Mouse (Mus musculus) stomach, embryonic 16.5 days (tissue): ENCODE results near the gene Gcdh. TPM values are rescaled to one million over a fixed set of nuclear protein-coding genes. Genes with fewer than 3 reads are reported as not detected.

ENCODE experiments used
- ATAC-seq: fragments of 200-750 bp; cut with Nextera tagmentation; 2 replicates; pipeline ENCODE4 v1.8.0; 2017; ENCODE audit warnings: moderate number of reproducible peaks, moderate TSS enrichment; ENCODE audit not compliant: insufficient read depth, low FRiP score
- H3K27ac ChIP-seq: fragments of 300-500 bp; sonication (generic); 2 replicates; pipeline ENCODE4 v1.5.1; 2014; ENCODE audit warnings: low read length
- H3K27me3 ChIP-seq: fragments of 300-500 bp; sonication (generic); 2 replicates; pipeline ENCODE4 v1.6.1; 2014; ENCODE audit warnings: low read length, control low read depth, mixed read lengths; ENCODE audit not compliant: control insufficient read depth, insufficient read depth
- H3K36me3 ChIP-seq: fragments of 300-500 bp; sonication (generic); 2 replicates; pipeline ENCODE4 v1.6.1; 2014; ENCODE audit warnings: low read length; ENCODE audit not compliant: control insufficient read depth, insufficient read depth
- H3K4me1 ChIP-seq: fragments of 300-500 bp; sonication (generic); 2 replicates; pipeline ENCODE4 v1.6.1; 2014; ENCODE audit warnings: low read length, control low read depth, mixed read lengths; ENCODE audit not compliant: control insufficient read depth, insufficient read depth
- H3K4me2 ChIP-seq: fragments of 300-500 bp; sonication (generic); 2 replicates; pipeline ENCODE4 v1.6.1; 2014; ENCODE audit warnings: low read depth, low read length, mixed read lengths
- H3K4me3 ChIP-seq: fragments of 300-500 bp; sonication (generic); replicated peaks from 2 replicates; pipeline ENCODE4 v1.5.1; 2014; ENCODE audit warnings: mild to moderate bottlenecking, low read length
- H3K9ac ChIP-seq: fragments of 300-500 bp; sonication (generic); 2 replicates; pipeline ENCODE4 v1.6.1; 2014; ENCODE audit warnings: low read length
- H3K9me3 ChIP-seq: fragments of 300-500 bp; sonication (generic); replicated peaks from 2 replicates; pipeline ENCODE4 v1.6.1; 2016; ENCODE audit warnings: low read length, control low read depth; ENCODE audit not compliant: control insufficient read depth
- WGBS: fragments of 180-500 bp; shearing (Covaris S2); extraction: QIAGEN DNeasy Blood & Tissue Kit; methylation state at CpG from one replicate; pipeline ENCODE4 v1.1.7; 2014; 5-methylcytosine and 5-hydroxymethylcytosine counted together
- microRNA-seq: library from miRNA; unstranded; fragments of <30 nt; microRNA quantifications from one replicate; pipeline ENCODE4, GENCODE M21; 2016
- polyA plus RNA-seq: library from polyadenylated mRNA; unstranded; fragments of >200 nt; fragmentation: Nextera tagmentation; extraction: Ambion mirVana; gene quantifications from 2 replicates; pipeline ENCODE4 v1.2.1, GENCODE M21; 2015

Gene Gcdh
- polyA plus RNA-seq, 1 experiment from 2014 or later, result 41.1 TPM

DNA sequence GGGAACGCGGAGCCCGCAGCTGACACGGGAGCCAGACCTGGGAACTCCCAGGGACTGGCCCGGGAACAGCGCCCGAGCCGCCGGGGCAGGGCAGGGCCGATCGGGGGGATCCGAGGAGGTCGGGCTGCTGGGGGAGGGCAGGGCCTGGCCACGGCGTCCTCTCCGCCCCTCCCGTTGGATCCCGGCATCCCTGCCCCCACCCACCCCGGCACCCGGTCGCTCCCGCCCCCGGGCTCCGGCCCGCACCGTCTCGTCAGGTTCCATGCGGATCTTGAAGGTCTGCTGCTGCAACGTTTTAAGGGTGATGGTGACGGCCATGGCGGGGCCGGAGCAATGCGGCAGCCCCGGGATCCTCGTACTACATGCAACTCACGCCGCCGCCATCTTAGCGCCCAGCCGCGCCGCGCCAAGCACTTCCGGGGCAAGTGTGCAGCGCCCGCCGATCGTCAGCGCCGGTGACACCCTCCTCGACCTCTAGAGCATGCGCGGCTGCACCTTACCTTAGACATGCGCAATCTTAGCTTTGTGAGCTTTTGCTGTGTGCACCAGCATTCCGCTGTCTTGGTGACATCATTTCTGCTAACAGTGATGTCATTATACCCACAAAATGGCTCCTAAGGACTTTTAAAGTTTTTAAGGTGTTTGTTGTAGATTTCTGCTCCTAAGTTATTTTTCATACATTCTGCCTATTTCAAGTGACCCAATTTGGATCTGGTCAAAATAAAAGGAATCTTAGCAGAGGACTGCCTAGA is 53.3 kb downstream of the Gcdh start, which contains the start of gene Rad23a:
Gene Rad23a (minus strand): TSS at position 418 of the 752 bp plus-strand sequence.
- ATAC-seq, result peak; percentile 94
- H3K9me3 ChIP-seq, result no peaks in the 10 kb centered on the region
- peaks cover 57% of the 10 kb centered on the region for H3K36me3 ChIP-seq
- peak within 1 kb of the TSS; percentile 64 for H3K4me2 ChIP-seq
- peak within 1 kb of the TSS; percentile 86 for H3K4me3 ChIP-seq
- H3K27me3 ChIP-seq, result no peaks in the 10 kb centered on the region
- peak within 1 kb of the TSS; percentile 90 for H3K9ac ChIP-seq
- peaks cover 19% of the 10 kb centered on the region for H3K4me1 ChIP-seq
- under 1% methylated on average over 55 of the region's 55 CpGs for WGBS
- peak within 1 kb of the TSS; percentile 91 for H3K27ac ChIP-seq

DNA sequence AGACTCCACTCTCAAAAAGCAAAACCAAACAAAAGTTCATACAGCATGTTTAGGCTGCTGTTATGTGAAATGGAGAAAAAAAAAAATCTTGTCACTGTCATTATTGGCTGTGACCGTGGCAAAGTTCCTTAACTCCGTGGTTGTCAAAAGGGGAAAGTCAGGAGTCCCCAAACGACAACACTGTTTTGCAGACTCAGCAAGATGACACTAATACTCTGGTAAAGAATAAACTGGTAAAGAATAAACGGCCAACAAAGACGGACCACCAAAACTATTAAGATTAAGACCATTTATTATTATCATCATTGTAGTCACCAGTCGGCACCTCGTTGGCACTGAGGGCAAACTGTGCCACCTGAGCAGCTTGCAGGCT is 53.9 kb downstream of the Gcdh start:
- H3K4me2 ChIP-seq, result peak overlapping the region; percentile 64
- 1% methylated on average over 7 of the region's 7 CpGs for WGBS
- no peaks in the 10 kb centered on the region for H3K9me3 ChIP-seq
- peak overlapping the region; percentile 91 for H3K27ac ChIP-seq
- H3K27me3 ChIP-seq, result no peaks in the 10 kb centered on the region
- peaks cover 52% of the 10 kb centered on the region for H3K36me3 ChIP-seq
- peaks cover 16% of the 10 kb centered on the region for H3K4me1 ChIP-seq
- H3K9ac ChIP-seq, result peak overlapping the region; percentile 90
- peak overlapping the region; percentile 86 for H3K4me3 ChIP-seq
- no peak for ATAC-seq

DNA sequence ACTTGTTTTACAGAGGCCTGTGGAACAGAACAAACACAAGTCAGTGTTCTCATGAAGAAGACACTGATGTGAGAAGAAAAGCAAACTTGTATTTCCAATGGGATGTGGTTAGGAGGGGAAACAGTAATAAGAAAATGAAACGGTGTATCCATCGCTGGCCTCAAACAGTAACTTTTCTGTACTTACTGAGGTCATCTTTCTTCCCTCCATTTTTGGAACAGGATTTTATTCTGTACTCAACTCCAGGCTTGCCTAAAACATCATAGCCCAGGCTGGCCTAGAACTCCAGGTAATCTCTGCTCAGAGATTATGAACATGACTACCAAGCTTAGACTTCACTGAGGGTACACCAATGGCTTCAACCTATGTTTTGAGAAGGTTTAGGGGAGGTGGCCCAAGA is 54.3 kb downstream of the Gcdh start:
- Histone ChIP-seq H3K9ac (peak overlapping the region; percentile 90), H3K36me3 (peaks cover 50% of the 10 kb centered on the region), H3K4me1 (peaks cover 16% of the 10 kb centered on the region), H3K27ac (no peak overlapping the region), H3K27me3 (no peaks in the 10 kb centered on the region), H3K4me3 (peak overlapping the region; percentile 86), H3K9me3 (no peaks in the 10 kb centered on the region), H3K4me2 (peak overlapping the region; percentile 64)
- ATAC-seq, result no peak
- WGBS, result 82% methylated on average over 2 of the region's 2 CpGs

DNA sequence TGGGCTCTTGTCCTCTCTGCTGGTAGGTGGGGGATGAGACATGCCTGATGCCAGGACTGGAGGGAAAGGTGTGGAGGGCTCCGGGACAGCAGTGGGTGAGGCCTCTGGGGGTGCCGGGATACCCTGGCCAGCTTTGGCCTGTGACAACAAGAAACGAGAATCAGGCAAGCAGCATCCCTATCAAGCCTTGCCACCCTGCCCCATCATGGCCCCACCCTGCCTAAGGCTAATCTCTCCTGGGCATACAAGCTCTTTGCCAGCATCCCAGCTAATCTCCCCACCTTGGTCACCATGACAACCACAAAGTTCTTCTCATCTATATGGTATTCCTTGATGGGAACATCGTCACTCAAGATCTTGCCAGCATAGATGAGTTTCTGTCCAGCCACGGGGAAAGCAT is 55.2 kb downstream of the Gcdh start:
- Histone ChIP-seq H3K4me2 (no peak overlapping the region), H3K4me3 (no peak overlapping the region), H3K4me1 (peaks cover 17% of the 10 kb centered on the region), H3K27me3 (no peaks in the 10 kb centered on the region), H3K36me3 (peaks cover 45% of the 10 kb centered on the region), H3K9ac (no peak overlapping the region), H3K9me3 (no peaks in the 10 kb centered on the region), H3K27ac (no peak overlapping the region)
- WGBS, result 83% methylated on average over 5 of the region's 5 CpGs
- ATAC-seq, result 0 out of 2 replicates have a peak, but pooled peaks have one; percentile 3

DNA sequence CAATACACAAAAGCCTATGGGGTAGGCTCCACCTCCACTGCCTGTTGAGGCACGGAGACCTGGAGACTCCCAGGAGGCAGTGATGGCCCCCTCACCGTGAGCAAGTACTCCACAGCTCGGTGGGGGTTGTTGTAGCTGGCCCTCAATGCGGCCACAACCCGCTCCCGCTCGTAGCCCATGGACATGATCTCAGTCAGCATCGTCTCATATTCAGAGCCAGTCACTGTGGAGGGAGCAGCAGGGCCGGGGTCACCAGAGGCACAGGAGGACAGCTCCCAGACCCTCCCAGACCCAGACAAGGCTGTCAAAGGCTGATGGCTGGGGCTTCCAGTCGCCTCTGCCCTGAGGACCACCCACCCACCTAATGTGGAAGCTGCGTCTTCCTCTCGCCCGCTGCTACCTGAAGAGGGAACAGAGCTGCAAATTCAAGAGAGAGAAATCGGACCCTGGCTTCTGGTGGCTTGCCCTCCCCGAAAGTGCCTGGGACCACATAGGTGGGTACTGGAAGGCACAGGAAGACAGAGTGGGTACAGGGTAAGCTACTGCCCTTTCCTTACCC is 55.7 kb downstream of the Gcdh start:
- no peak for ATAC-seq
- Histone ChIP-seq H3K36me3 (peaks cover 40% of the 10 kb centered on the region), H3K4me1 (peaks cover 22% of the 10 kb centered on the region), H3K9ac (no peak overlapping the region), H3K4me3 (no peak overlapping the region), H3K9me3 (no peaks in the 10 kb centered on the region), H3K27ac (no peak overlapping the region), H3K4me2 (no peak overlapping the region), H3K27me3 (no peaks in the 10 kb centered on the region)
- WGBS, result 76% methylated on average over 15 of the region's 15 CpGs

DNA sequence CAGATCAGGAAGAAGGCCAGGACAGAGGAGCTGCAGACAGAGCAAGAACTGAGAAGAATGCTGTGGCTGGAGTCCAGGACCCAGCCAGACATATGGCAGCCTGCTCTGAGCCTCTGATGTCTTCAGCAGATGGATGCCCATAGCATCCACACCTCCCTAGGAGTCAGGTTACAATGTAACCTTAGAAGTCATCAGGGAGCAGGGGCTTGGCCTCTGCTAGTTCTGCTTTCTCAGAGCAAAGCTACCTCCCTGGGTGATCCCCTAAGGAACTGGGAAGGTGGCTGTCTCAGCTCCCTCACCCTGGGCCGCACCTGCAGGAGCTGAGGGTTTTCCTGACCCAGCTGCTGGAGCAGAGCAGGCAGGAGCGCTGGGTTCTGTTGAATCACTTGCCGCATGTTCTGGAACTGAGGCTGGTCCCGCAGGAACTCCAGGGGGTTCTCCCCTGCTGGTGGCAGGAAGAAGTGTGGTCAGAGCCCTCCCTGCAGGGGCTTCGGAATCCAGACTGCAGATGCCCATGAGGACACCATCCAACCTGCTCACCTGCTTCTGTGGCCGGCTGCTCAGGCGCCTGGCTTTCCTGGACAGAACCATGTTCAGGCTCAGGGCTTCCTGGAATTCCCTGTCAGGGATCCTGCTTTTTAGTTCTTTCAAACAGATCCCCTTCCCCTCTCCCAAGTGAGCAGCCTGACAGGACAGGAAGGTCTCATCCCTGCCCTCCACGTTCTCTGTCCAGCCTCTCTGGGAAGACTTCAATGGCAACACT is 56.4 kb downstream of the Gcdh start:
- Histone ChIP-seq H3K9ac (no peak overlapping the region), H3K27ac (no peak overlapping the region), H3K4me3 (no peak overlapping the region), H3K4me2 (no peak overlapping the region), H3K36me3 (peaks cover 33% of the 10 kb centered on the region), H3K9me3 (no peaks in the 10 kb centered on the region), H3K27me3 (no peaks in the 10 kb centered on the region), H3K4me1 (peaks cover 26% of the 10 kb centered on the region)
- WGBS, result 48% methylated on average over 8 of the region's 8 CpGs
- ATAC-seq, result no peak

Small RNA genes within 50 kb of the gene (microRNA-seq; reads per million reads assigned to microRNA genes)
- gene Gm24197 (not detected), gene Mir7069 (2.8 reads per million, percentile 15 among the genes with 10 or more reads in this experiment)

Other genes starting within 250 kb of the Gcdh start
- gene Ier2, start 231.1 kb downstream of the Gcdh start, polyA plus RNA-seq, result 62.4 and 69.5 TPM in 2 replicates
- 53.7 and 54.1 TPM in 2 replicates for gene Trmt1, start 207.6 kb downstream of the Gcdh start, polyA plus RNA-seq
- 14.4 and 14.5 TPM in 2 replicates for gene Nacc1, start 206.1 kb downstream of the Gcdh start, polyA plus RNA-seq
- gene Lyl1, start 192.5 kb downstream of the Gcdh start, polyA plus RNA-seq, result 6.0 and 8.3 TPM in 2 replicates
- 3.2 and 4.1 TPM in 2 replicates for gene G430095P16Rik, start 170.9 kb downstream of the Gcdh start, polyA plus RNA-seq
- gene Nfix, start 93.6 kb downstream of the Gcdh start, polyA plus RNA-seq, result 36.5 and 37.8 TPM in 2 replicates
- gene Dand5, start 71.1 kb downstream of the Gcdh start, polyA plus RNA-seq, result 6.0 and 7.2 TPM in 2 replicates
- gene Gadd45gip1, start 62.4 kb downstream of the Gcdh start, polyA plus RNA-seq, result 42.0 and 49.5 TPM in 2 replicates
- 106 and 122 TPM in 2 replicates for gene Rad23a, start 53.3 kb downstream of the Gcdh start, polyA plus RNA-seq
- 1,028 and 1,118 TPM in 2 replicates for gene Calr, start 47.0 kb downstream of the Gcdh start, polyA plus RNA-seq
- gene Farsa, start 36.9 kb downstream of the Gcdh start, polyA plus RNA-seq, result 85.9 and 91.5 TPM in 2 replicates
- gene Syce2, start 21.8 kb downstream of the Gcdh start, polyA plus RNA-seq, result 44.9 and 49.0 TPM in 2 replicates
- gene Klf1, start 8.0 kb upstream of the Gcdh start, polyA plus RNA-seq, result 15.7 and 18.4 TPM in 2 replicates
- gene Dnase2a, start 14.6 kb upstream of the Gcdh start, polyA plus RNA-seq, result 14.0 and 14.4 TPM in 2 replicates
- 1.4 and 1.6 TPM in 2 replicates for gene Mast1, start 43.4 kb upstream of the Gcdh start, polyA plus RNA-seq
- gene Rtbdn, start 53.1 kb upstream of the Gcdh start, polyA plus RNA-seq, result 0.19 and 0.28 TPM in 2 replicates
- not detected in 2 replicates for gene Gm49661, start 75.5 kb upstream of the Gcdh start, polyA plus RNA-seq
- 584 and 593 TPM in 2 replicates for gene Prdx2, start 75.7 kb upstream of the Gcdh start, polyA plus RNA-seq
- 97.5 and 108 TPM in 2 replicates for gene Rnaseh2a, start 75.8 kb upstream of the Gcdh start, polyA plus RNA-seq
- 21.6 and 25.8 TPM in 2 replicates for gene Junb, start 84.8 kb upstream of the Gcdh start, polyA plus RNA-seq
- 50.0 TPM in 2 replicates for gene Hook2, start 96.7 kb upstream of the Gcdh start, polyA plus RNA-seq
- gene Best2, start 120.6 kb upstream of the Gcdh start, polyA plus RNA-seq, result 0.30 and 0.42 TPM in 2 replicates
- 108 and 110 TPM in 2 replicates for gene Asna1, start 131.4 kb upstream of the Gcdh start, polyA plus RNA-seq
- gene Trir, start 132.9 kb upstream of the Gcdh start, polyA plus RNA-seq, result 63.4 and 64.0 TPM in 2 replicates
- gene Tnpo2, start 143.0 kb upstream of the Gcdh start, polyA plus RNA-seq, result 28.6 and 31.0 TPM in 2 replicates
- 28.1 and 29.9 TPM in 2 replicates for gene Fbxw9, start 166.1 kb upstream of the Gcdh start, polyA plus RNA-seq
- gene Gm5741, start 174.1 kb upstream of the Gcdh start, polyA plus RNA-seq, result 0.53 TPM in 1 of 2 replicates, not detected in the other
- gene Dhps, start 177.8 kb upstream of the Gcdh start, polyA plus RNA-seq, result 47.1 TPM in 2 replicates
- 116 and 131 TPM in 2 replicates for gene Wdr83os, start 186.8 kb upstream of the Gcdh start, polyA plus RNA-seq
- gene Wdr83, start 187.4 kb upstream of the Gcdh start, polyA plus RNA-seq, result 36.8 and 46.1 TPM in 2 replicates
- gene Man2b1, start 189.3 kb upstream of the Gcdh start, polyA plus RNA-seq, result 59.8 and 61.3 TPM in 2 replicates
- 3.0 and 4.0 TPM in 2 replicates for gene Zfp791, start 229.2 kb upstream of the Gcdh start, polyA plus RNA-seq